ENCODE assay signal across 21 mouse cellular contexts in genomic region chr6:120232885-120233284, GRCm38 (mm10).
"Had no signal": no experiment of that assay in that cellular context is flagged by ENCODE, and none has a peak within 500 bp of the region (broad histone marks: within the 10 kb centered on the region; RNA-seq: fewer than 3 reads in every experiment).

No protein-coding gene starts in this region.

- DNase-seq: lung, adult 18-20 months; lung, embryonic 14.5 days; lung, postnatal 14 days; lung, postnatal 36 days; retina, postnatal 1 day; right cerebral cortex, adult 18-20 months; right cerebral cortex, postnatal 25 days; right cerebral cortex, postnatal 4 days; thymus, adult 18-20 months; thymus, postnatal 14 days; thymus, postnatal 36 days had no signal

- H3K4me3 ChIP-seq: megakaryocyte, embryonic 14.5 days; midbrain, embryonic 13.5 days; myocyte; neural tube, embryonic 13.5 days; neural tube, embryonic 15.5 days; stomach, embryonic 15.5 days had no signal

- H3K36me3 ChIP-seq: midbrain, embryonic 13.5 days; neural tube, embryonic 13.5 days; neural tube, embryonic 15.5 days; stomach, embryonic 15.5 days had no signal

- H3K4me2 ChIP-seq: lung, embryonic 14.5 days; midbrain, embryonic 11.5 days; midbrain, embryonic 13.5 days; neural tube, embryonic 13.5 days; neural tube, embryonic 15.5 days; stomach, embryonic 15.5 days had no signal

- H3K27ac ChIP-seq: liver, embryonic 14.5 days; macrophage; midbrain, embryonic 13.5 days; neural tube, embryonic 13.5 days; neural tube, embryonic 15.5 days; stomach, embryonic 15.5 days had no signal

- H3K9ac ChIP-seq: liver, embryonic 14.5 days; lung, embryonic 14.5 days; midbrain, embryonic 13.5 days; neural tube, embryonic 13.5 days; neural tube, embryonic 15.5 days; stomach, embryonic 15.5 days had no signal

- ATAC-seq: midbrain, embryonic 13.5 days; midbrain, embryonic 16.5 days had no signal

- H3K27me3 ChIP-seq: midbrain, embryonic 13.5 days; neural tube, embryonic 13.5 days; neural tube, embryonic 15.5 days; stomach, embryonic 15.5 days had no signal

- H3K4me1 ChIP-seq: megakaryocyte, embryonic 14.5 days; neural tube, embryonic 15.5 days; stomach, embryonic 15.5 days had no signal

- H3K9me3 ChIP-seq: megakaryocyte, embryonic 14.5 days; midbrain, embryonic 13.5 days; neural tube, embryonic 13.5 days; neural tube, embryonic 15.5 days; stomach, embryonic 15.5 days had no signal
